Mouse (Mus musculus) heart, adult 18-20 months (tissue): ENCODE results near the gene Padi1. TPM values are rescaled to one million over a fixed set of nuclear protein-coding genes. Genes with fewer than 3 reads are reported as not detected.

Experiments
- DNase-seq, 2 experiments: peaks; one replicate each; pipeline ENCODE4 v3.0.0; 2021 to 2022; ENCODE audit warnings: mixed read lengths in 1 of 2
- long read RNA-seq, 2 experiments: library from polyadenylated mRNA; stranded (forward); transcript quantifications; one replicate each; pipeline ENCODE4 v2.0.0; 2021
- total RNA-seq, 2 experiments: library from RNA; stranded (reverse); gene quantifications; 2 replicates each; pipeline ENCODE4 v1.2.3; 2021

Gene Padi1
- under 1 TPM in 1 of 2 experiments, not detected in 1; 0.23 TPM for total RNA-seq
- long read RNA-seq, experiment 1: 0 reads
- long read RNA-seq, experiment 2, partial matches to known transcripts: 0 of 1 reads
- long read RNA-seq, experiment 2, other reads (novel, unspliced or antisense): 1 of 1 reads

GRCm38 (mm10) chr4:140845666-140846065, at the start of gene Padi1:
Gene Padi1 (minus strand): TSS chr4:140845778.
- DNase-seq: no peak

DNA sequence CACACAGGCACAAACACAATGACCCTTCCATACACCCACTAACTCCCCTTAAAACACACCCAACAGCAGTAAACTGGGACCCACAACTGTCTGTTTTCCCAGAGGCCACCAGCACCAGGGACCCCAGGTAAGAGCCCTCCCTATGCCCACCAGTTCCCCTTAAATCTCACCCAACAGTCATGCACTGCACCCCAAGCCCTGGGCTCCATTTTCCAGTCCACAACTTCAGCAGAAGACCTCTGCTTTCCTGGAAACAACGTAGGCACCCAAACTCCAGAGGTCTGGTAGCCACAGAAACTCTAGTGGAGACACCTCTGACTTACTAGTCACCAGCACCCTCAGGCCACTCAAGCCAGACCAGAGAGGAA, 46.6 kb upstream of the Padi1 start:
- no peak for DNase-seq

DNA sequence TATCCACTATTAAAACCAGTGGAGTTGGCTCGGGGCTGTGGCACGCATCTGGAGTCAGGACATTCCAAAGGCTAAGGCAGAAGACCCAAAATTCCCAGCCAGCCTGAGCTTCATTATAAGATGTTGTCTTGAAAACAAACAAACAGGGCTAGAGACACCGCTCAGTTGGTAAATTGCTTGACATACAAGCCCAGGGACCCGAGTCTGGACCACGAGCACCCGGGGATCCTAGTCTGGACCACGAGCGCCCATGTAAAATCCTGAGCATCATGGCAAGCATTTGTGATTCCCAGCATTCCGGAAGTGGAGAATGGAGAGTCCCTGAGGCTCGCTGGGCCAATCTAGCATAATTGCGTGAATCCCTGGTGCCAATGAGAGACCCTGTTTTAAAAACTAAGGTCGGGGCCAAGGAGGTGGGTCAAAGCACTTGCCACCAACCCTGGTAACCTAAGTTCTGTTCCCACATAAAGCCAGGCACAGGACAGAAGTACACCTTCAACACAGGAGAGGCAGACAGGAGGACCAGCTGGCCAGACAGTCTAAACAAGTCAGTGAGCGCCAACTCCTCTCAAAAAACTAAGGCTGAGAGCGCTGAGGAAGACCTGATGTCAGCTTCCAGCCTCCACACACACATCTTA, 46.1 kb upstream of the Padi1 start:
- no peak for DNase-seq

- peak; percentile 13 to 38 for DNase-seq
These were observed 38.3 kb upstream of the Padi1 start for GRCm38 (mm10) chr4:140883852-140884251.

- DNase-seq: no peak
These were observed 37.4 kb upstream of the Padi1 start for GRCm38 (mm10) chr4:140882981-140883380.

- no peak for DNase-seq
These were observed 36.8 kb upstream of the Padi1 start for GRCm38 (mm10) chr4:140882365-140882764.

DNA sequence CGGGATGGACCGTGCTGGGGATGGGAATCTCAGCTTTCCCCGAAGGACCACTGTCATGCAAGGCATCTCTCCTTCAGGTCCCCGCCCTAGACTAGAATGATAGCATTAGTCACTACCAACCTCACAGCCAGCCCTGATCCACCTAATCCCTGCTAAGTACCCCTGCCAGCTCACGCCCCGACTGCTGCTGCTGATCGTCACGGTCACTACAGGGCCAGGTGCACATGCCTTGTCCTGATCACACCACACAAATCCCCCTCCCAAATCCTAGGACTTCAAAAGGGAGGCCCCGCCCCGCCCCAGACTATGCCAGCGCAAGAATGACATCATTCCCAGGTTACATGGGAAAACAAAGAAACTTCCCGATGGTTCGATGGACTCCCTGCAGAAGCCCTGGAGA, 36.2 kb upstream of the Padi1 start:
- no peak for DNase-seq

- no peak for DNase-seq
These were observed 35.6 kb upstream of the Padi1 start for GRCm38 (mm10) chr4:140881026-140881670.

- no peak for DNase-seq
These were observed 34.6 kb upstream of the Padi1 start for GRCm38 (mm10) chr4:140880207-140880606.

DNA sequence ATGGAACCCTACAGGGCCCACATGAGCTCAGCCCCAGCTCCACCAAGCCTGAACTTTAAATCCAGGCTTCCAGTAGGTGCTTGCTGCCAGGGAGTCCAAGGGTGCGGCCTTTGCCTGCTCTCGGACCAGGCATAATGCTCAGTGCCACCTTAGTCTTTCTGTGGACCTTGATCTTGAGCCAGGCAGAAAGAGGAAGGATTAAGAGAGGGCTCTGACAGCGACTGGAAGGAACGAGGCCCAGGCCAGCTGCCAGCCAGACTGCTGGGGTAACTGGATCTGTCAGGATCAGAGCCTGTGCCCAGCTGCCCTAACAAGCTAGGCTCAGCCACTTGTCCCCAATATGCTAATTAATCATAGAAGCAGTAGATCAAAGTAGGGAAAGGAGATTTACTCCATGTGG, 34.2 kb upstream of the Padi1 start:
- no peak for DNase-seq

- no peak for DNase-seq
These were observed 33.5 kb upstream of the Padi1 start for GRCm38 (mm10) chr4:140879116-140879515.

DNA sequence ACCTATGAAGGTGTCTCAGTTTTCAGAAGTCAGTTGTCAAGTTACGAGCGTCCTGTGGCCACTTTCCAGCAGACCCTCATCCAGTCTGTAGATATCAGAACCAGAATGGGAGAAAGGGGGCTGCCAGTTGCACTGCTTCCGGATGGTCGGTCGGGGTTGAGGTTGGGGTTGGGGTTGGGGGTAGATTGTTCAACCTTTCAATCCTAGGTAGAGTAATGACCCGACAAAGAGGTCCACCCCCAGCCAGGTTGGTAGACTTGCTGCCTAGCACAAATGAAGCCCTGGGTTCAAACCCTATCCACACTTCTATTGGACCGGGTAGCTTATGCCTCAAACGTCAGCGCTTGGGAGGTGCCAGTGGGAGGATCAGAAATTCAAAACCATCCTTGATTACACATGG, 33.1 kb upstream of the Padi1 start:
- DNase-seq: no peak

GRCm38 (mm10) chr4:140877441-140877840, 31.9 kb upstream of the Padi1 start:
- DNase-seq: no peak

GRCm38 (mm10) chr4:140876681-140877080, 31.1 kb upstream of the Padi1 start:
- no peak for DNase-seq

- DNase-seq: no peak
These were observed 30.6 kb upstream of the Padi1 start for GRCm38 (mm10) chr4:140876161-140876560.

DNA sequence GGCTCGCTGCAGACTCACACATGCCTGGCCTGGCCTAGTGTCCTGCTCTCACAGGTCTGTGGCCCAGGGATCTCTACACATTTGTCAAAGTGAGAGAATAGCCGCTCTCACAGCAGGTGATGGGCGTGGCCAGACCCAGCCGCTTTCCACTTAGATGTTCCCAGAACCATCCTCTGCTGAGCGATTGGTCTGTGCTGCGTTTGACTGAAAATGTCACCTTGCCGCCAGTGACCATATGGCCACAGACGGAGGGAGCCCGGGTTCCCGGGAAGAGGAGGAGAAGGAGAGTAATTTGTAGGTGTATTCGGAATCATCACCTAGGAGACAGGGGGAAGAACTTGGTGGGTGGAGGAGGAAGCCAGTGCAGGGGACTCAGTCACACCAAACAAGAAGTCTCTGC, 27.4 kb upstream of the Padi1 start:
- DNase-seq: no peak

- DNase-seq: no peak
These were observed 27.1 kb upstream of the Padi1 start for GRCm38 (mm10) chr4:140872686-140872992.

DNA sequence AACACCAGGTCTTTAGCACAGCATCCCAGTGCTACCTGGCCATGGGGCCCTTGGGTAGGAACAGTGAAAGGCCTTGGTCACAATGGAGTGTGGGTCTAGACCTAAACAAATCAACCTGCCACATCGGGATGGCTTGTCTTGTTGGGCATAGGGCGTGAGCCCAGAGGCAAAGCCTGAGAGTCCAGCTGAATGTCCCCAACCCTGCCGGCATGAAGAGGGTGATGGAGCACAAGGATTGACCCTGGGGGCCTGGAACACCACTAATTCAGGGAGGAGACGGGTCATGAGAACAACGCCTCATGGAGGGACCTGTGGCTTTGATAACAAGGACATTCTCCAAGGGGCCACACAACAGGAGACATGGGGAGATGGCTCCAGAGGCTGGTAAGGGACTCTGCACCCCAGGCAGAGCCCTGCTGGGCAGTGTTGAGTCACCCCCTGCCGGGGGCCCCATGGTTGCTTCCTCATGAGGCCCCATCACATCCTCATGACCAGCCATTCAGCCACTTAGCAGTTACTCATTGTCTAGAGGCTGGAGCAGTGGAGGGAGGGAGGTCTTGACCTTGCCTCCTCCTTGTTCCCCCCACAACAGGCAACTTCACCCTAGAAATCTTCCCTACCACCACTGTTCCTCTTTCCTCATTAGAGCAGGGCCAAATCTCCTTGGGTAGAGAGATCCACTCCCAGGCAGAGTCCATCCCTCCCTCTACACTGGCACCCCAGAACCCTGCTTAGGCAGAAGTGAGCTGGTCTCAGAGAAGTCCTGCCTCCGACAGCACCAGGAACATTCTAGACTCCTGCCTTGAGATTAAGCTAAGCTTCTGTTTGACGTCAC, 26.5 kb upstream of the Padi1 start:
- DNase-seq: no peak

GRCm38 (mm10) chr4:140871376-140871775, 25.8 kb upstream of the Padi1 start:
- no peak for DNase-seq

DNA sequence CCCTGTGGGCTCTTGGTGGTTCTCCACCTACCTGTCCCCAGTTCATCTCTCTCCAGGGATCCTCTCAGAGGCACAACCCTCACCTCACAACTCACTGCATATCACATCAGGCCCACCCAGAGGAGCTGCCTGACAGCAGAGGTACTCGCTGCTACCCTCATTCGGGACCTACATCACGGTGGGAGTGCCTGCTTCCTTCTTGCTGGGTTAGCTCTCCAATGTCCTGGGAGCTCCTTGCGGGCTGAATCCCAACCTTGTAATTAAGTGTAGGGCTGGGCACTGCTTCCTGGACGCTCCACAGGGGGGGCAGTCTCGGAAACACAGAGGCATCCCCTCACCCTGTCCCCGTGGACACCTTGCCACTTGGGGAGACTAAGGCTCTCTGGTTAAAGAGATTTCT, 25.3 kb upstream of the Padi1 start:
- DNase-seq: no peak

DNA sequence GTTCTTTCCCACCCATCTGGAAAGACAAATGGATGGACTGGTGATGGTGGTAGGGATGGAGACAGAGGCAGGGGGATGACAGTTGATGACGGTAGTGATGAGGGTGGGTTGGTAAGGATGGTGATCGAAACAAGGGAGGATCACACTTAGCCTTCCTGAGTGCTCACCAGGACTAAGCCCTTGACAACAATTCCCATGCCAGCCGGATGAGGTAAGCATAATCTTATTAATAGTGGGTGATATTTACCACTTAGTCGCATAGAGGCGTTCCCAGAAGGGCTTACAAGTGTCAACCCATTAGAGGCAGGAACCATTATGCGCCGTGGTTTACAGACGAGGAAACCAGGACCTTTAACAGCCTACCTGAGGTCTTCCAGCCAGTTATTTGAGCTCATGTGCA, 24.4 kb upstream of the Padi1 start:
- DNase-seq: no peak

GRCm38 (mm10) chr4:140868484-140869190, 23.1 kb upstream of the Padi1 start:
- no peak for DNase-seq
